Mouse (Mus musculus): ENCODE results near the gene Acp1. TPM values are rescaled to one million over a fixed set of nuclear protein-coding genes. Genes with fewer than 3 reads are reported as not detected.
A peak's percentile ranks its signal among the peaks of the same experiment; 100 is the strongest.

The Acp1 gene
- total RNA-seq, 1 experiment from 2014 or later = 82.5 TPM

GRCm38 (mm10) chr12:30883986-30884621 is 27.3 kb downstream of the Acp1 start, which contains the start of gene Alkal2:
Alkal2 (plus strand) TSS chr12:30884322.
- ATAC-seq (replicated peaks in 1 of 2; ENCODE audit: insufficient read depth in 1 of 2, low FRiP score in 2 of 2, low TSS enrichment in 1 of 2, low read depth in 1 of 2, poor library complexity in 2 of 2, severe bottlenecking in 2 of 2) = peak in 1 of 2 experiments; percentile 49; a peak in 1 of 4 replicates

GRCm38 (mm10) chr12:30883592-30883985 is 27.8 kb downstream of the Acp1 start:
- no peak for ATAC-seq (replicated peaks in 1 of 2; ENCODE audit: insufficient read depth in 1 of 2, low FRiP score in 2 of 2, low TSS enrichment in 1 of 2, low read depth in 1 of 2, poor library complexity in 2 of 2, severe bottlenecking in 2 of 2)

- ATAC-seq (replicated peaks in 1 of 2; ENCODE audit: insufficient read depth in 1 of 2, low FRiP score in 2 of 2, low TSS enrichment in 1 of 2, low read depth in 1 of 2, poor library complexity in 2 of 2, severe bottlenecking in 2 of 2) = no peak
These were observed 31.9 kb downstream of the Acp1 start for GRCm38 (mm10) chr12:30879447-30879846.

GRCm38 (mm10) chr12:30865781-30866180 is 45.6 kb downstream of the Acp1 start:
- ATAC-seq (replicated peaks in 1 of 2; ENCODE audit: insufficient read depth in 1 of 2, low FRiP score in 2 of 2, low TSS enrichment in 1 of 2, low read depth in 1 of 2, poor library complexity in 2 of 2, severe bottlenecking in 2 of 2) = no peak

GRCm38 (mm10) chr12:30864347-30864746 is 47.0 kb downstream of the Acp1 start:
- ATAC-seq (replicated peaks in 1 of 2; ENCODE audit: insufficient read depth in 1 of 2, low FRiP score in 2 of 2, low TSS enrichment in 1 of 2, low read depth in 1 of 2, poor library complexity in 2 of 2, severe bottlenecking in 2 of 2) = no peak

- no peak for ATAC-seq (replicated peaks in 1 of 2; ENCODE audit: insufficient read depth in 1 of 2, low FRiP score in 2 of 2, low TSS enrichment in 1 of 2, low read depth in 1 of 2, poor library complexity in 2 of 2, severe bottlenecking in 2 of 2)
These were observed 55.2 kb downstream of the Acp1 start for GRCm38 (mm10) chr12:30856172-30856571.

- no peak for ATAC-seq (replicated peaks in 1 of 2; ENCODE audit: insufficient read depth in 1 of 2, low FRiP score in 2 of 2, low TSS enrichment in 1 of 2, low read depth in 1 of 2, poor library complexity in 2 of 2, severe bottlenecking in 2 of 2)
These were observed 55.8 kb downstream of the Acp1 start for GRCm38 (mm10) chr12:30855442-30856159.

GRCm38 (mm10) chr12:30851871-30852270 is 59.5 kb downstream of the Acp1 start:
- no peak for ATAC-seq (replicated peaks in 1 of 2; ENCODE audit: insufficient read depth in 1 of 2, low FRiP score in 2 of 2, low TSS enrichment in 1 of 2, low read depth in 1 of 2, poor library complexity in 2 of 2, severe bottlenecking in 2 of 2)

GRCm38 (mm10) chr12:30850902-30851301 is 60.5 kb downstream of the Acp1 start:
- no peak for ATAC-seq (replicated peaks in 1 of 2; ENCODE audit: insufficient read depth in 1 of 2, low FRiP score in 2 of 2, low TSS enrichment in 1 of 2, low read depth in 1 of 2, poor library complexity in 2 of 2, severe bottlenecking in 2 of 2)

- ATAC-seq (replicated peaks in 1 of 2; ENCODE audit: insufficient read depth in 1 of 2, low FRiP score in 2 of 2, low TSS enrichment in 1 of 2, low read depth in 1 of 2, poor library complexity in 2 of 2, severe bottlenecking in 2 of 2) = no peak
These were observed 62.9 kb downstream of the Acp1 start for GRCm38 (mm10) chr12:30848521-30848920.

Other genes with a start within 250 kb of the Acp1 start
- gene Alkal2, start 27.3 kb downstream of the Acp1 start, total RNA-seq (2017) = not detected in 2 replicates
- gene Sh3yl1, start 79 bp upstream of the Acp1 start, total RNA-seq (2017) = 2.4 and 2.6 TPM in 2 replicates
- gene Fam110c, start 162.3 kb upstream of the Acp1 start, total RNA-seq (2017) = 6.2 and 8.3 TPM in 2 replicates